In genomic region chr15:102103371-102103946, GRCm38 (mm10) we compare ENCODE assay signal across 9 mouse cellular contexts. TPM values are rescaled to one million over a fixed set of nuclear protein-coding genes. Genes with fewer than 3 reads are reported as not detected.
DNase-seq lines count a peak whose midpoint lies in the region; ATAC-seq and TF ChIP-seq lines count a peak whose summit lies in the region.
"Had no signal": no experiment of that assay in that cellular context is flagged by ENCODE, and none has a peak within 500 bp of the region (broad histone marks: within the 10 kb centered on the region; RNA-seq: fewer than 3 reads in every experiment).

No protein-coding gene starts in this region.

- peak overlapping the region; percentile 30; the same call in 1 of the 2 replicates for H3K9ac ChIP-seq in forebrain, embryonic 16.5 days (replicated peaks; ENCODE audit: low read depth, low read length)
- H3K9ac ChIP-seq in intestine, embryonic 14.5 days (ENCODE audit: low read length), result peak overlapping the region; percentile 59
- H3K9ac ChIP-seq in lung, embryonic 14.5 days, result peak overlapping the region; percentile 64
- H3K9ac ChIP-seq in stomach, embryonic 15.5 days, result peak overlapping the region; percentile 30; the same call in 1 of the 2 replicates

- no peak for TF ChIP-seq CTCF in left cerebral cortex, adult 2 months (IDR thresholded peaks at IDR 0.05)
- TF ChIP-seq CTCF in lung, embryonic 14.5 days (IDR thresholded peaks at IDR 0.05; ENCODE audit: low read depth), result no peak

- peak overlapping the region; percentile 87 for H3K27ac ChIP-seq in left cerebral cortex, adult 2 months
- H3K27ac ChIP-seq in forebrain, embryonic 16.5 days (ENCODE audit: low read length), result peak overlapping the region; percentile 39; the same call in 1 of the 2 replicates
- H3K27ac ChIP-seq in intestine, embryonic 14.5 days (ENCODE audit: low read depth), result peak overlapping the region; percentile 85
- H3K27ac ChIP-seq in lung, embryonic 14.5 days (ENCODE audit: low read depth), result peak overlapping the region; percentile 98
- peak overlapping the region; percentile 98 for H3K27ac ChIP-seq in stomach, embryonic 15.5 days

- H3K27me3 ChIP-seq in forebrain, embryonic 16.5 days (replicated peaks; ENCODE audit: control insufficient read depth, insufficient read depth, low read length), result peaks cover 14% of the 10 kb centered on the region; the same call in 1 of the 2 replicates
- no peaks in the 10 kb centered on the region for H3K27me3 ChIP-seq in intestine, embryonic 14.5 days (replicated peaks; ENCODE audit: control insufficient read depth, insufficient read depth, low read length)
- H3K27me3 ChIP-seq in lung, embryonic 14.5 days (ENCODE audit: insufficient read depth, low read length), result no peaks in the 10 kb centered on the region
- H3K27me3 ChIP-seq in stomach, embryonic 15.5 days (replicated peaks), result no peaks in the 10 kb centered on the region
- H3K27me3 ChIP-seq: Patski had no signal

- H3K36me3 ChIP-seq in forebrain, embryonic 16.5 days (ENCODE audit: control insufficient read depth, insufficient read depth), result no peaks in the 10 kb centered on the region
- H3K36me3 ChIP-seq in intestine, embryonic 14.5 days (ENCODE audit: control insufficient read depth, insufficient read depth, low read length), result peaks cover 24% of the 10 kb centered on the region
- peaks cover 35% of the 10 kb centered on the region for H3K36me3 ChIP-seq in lung, embryonic 14.5 days (ENCODE audit: insufficient read depth)
- H3K36me3 ChIP-seq in stomach, embryonic 15.5 days, result peaks cover 3% of the 10 kb centered on the region

- no peak for ATAC-seq in forebrain, embryonic 16.5 days
- ATAC-seq in intestine, embryonic 14.5 days (replicated peaks; ENCODE audit: low FRiP score, low TSS enrichment, low read depth), result no peak
- ATAC-seq in lung, embryonic 14.5 days (ENCODE audit: insufficient read depth), result peak; percentile 18; the same call in 1 of the 2 replicates
- ATAC-seq in stomach, embryonic 15.5 days (ENCODE audit: insufficient read depth, low FRiP score, low read depth), result no peak
- no peak for ATAC-seq in frontal cortex, adult (ENCODE audit: low TSS enrichment)
- ATAC-seq: Patski had no signal

- peak overlapping the region; percentile 45 for H3K4me3 ChIP-seq in left cerebral cortex, adult 2 months
- peak overlapping the region; percentile 6 for H3K4me3 ChIP-seq in forebrain, embryonic 16.5 days (replicated peaks; ENCODE audit: low read length)
- peak overlapping the region; percentile 54 for H3K4me3 ChIP-seq in intestine, embryonic 14.5 days (ENCODE audit: low read depth, low read length)
- H3K4me3 ChIP-seq in lung, embryonic 14.5 days (ENCODE audit: low read depth, low read length), result peak overlapping the region; percentile 48
- peak overlapping the region; percentile 69 for H3K4me3 ChIP-seq in stomach, embryonic 15.5 days (replicated peaks)

- no peak for DNase-seq in left cerebral cortex, adult 2 months (ENCODE audit: extremely low spot score in 1 of 2, low spot score in 2 of 2)
- no peak for DNase-seq in left cerebral cortex, postnatal 4 days
- peak; percentile 72 for DNase-seq in intestine, embryonic 14.5 days (ENCODE audit: low spot score)
- DNase-seq in lung, embryonic 14.5 days, result peak; percentile 69
- no peak for DNase-seq in thymus, postnatal 10 days (ENCODE audit: low spot score in 2 of 2)

- WGBS in forebrain, embryonic 16.5 days, result 8% methylated on average over 14 of the region's 14 CpGs
- 6% methylated on average over 14 of the region's 14 CpGs for WGBS in intestine, embryonic 14.5 days
- 5% methylated on average over 14 of the region's 14 CpGs for WGBS in lung, embryonic 14.5 days
- 11% methylated on average over 14 of the region's 14 CpGs for WGBS in stomach, embryonic 15.5 days

- peaks cover 38% of the 10 kb centered on the region for H3K4me1 ChIP-seq in forebrain, embryonic 16.5 days (replicated peaks; ENCODE audit: control insufficient read depth, insufficient read depth, low read length)
- peaks cover 64% of the 10 kb centered on the region for H3K4me1 ChIP-seq in intestine, embryonic 14.5 days (replicated peaks; ENCODE audit: control insufficient read depth, insufficient read depth, low read length)
- peaks cover 50% of the 10 kb centered on the region for H3K4me1 ChIP-seq in lung, embryonic 14.5 days (ENCODE audit: insufficient read depth)
- H3K4me1 ChIP-seq in stomach, embryonic 15.5 days, result peaks cover 88% of the 10 kb centered on the region

- no peak overlapping the region for H3K4me2 ChIP-seq in forebrain, embryonic 16.5 days (ENCODE audit: low read length)
- H3K4me2 ChIP-seq in intestine, embryonic 14.5 days (ENCODE audit: low read length), result peak overlapping the region; percentile 80
- peak overlapping the region; percentile 80 for H3K4me2 ChIP-seq in lung, embryonic 14.5 days
- peak overlapping the region; percentile 83 for H3K4me2 ChIP-seq in stomach, embryonic 15.5 days

- no peaks in the 10 kb centered on the region for H3K9me3 ChIP-seq in forebrain, embryonic 16.5 days (ENCODE audit: control insufficient read depth, low read length)
- H3K9me3 ChIP-seq in intestine, embryonic 14.5 days (ENCODE audit: control insufficient read depth, low read length), result no peaks in the 10 kb centered on the region
- H3K9me3 ChIP-seq in lung, embryonic 14.5 days (ENCODE audit: low read depth, low read length), result no peaks in the 10 kb centered on the region
- H3K9me3 ChIP-seq in stomach, embryonic 15.5 days, result no peaks in the 10 kb centered on the region

- intact Hi-C loops in left cerebral cortex, adult 2 months (cut with DNase I), result loop anchor here (5.0 kb wide), 1 partner anchor 119 kb away; no protein-coding TSS in a partner anchor
- intact Hi-C loops in left cerebral cortex, postnatal 4 days (cut with DNase I), result no loop called here

RNA-seq across cellular contexts. Expression of gene Tns2, which starts 3.2 kb away (rescaled TPM):
- total RNA-seq in left cerebral cortex, adult 2 months (2021), result 10 to 100 TPM; 16.4 to 22.8 TPM
- total RNA-seq in left cerebral cortex, postnatal 4 days (2021), result 10 to 100 TPM in 1 of 2 experiments, 1 to 10 TPM in 1; 8.5 to 11.4 TPM
- polyA plus RNA-seq in forebrain, embryonic 16.5 days (2015; fragmentation: Nextera tagmentation; extraction: Ambion mirVana), result 6.9 and 7.7 TPM in 2 replicates
- 41.5 and 48.8 TPM in 2 replicates for polyA plus RNA-seq in intestine, embryonic 14.5 days (2014; fragmentation: Nextera tagmentation; extraction: Ambion mirVana)
- polyA plus RNA-seq in lung, embryonic 14.5 days (2014; fragmentation: Nextera tagmentation; extraction: Ambion mirVana), result 48.3 and 56.9 TPM in 2 replicates
- polyA plus RNA-seq in stomach, embryonic 15.5 days (2015; fragmentation: Nextera tagmentation; extraction: Ambion mirVana), result 34.6 and 34.7 TPM in 2 replicates

RNA-seq across cellular contexts. Expression of gene Eif4b, which starts 29.9 kb away (rescaled TPM):
- total RNA-seq in left cerebral cortex, adult 2 months (2021), result 100 to 1,000 TPM; 163 to 167 TPM
- 100 to 1,000 TPM; 206 to 211 TPM for total RNA-seq in left cerebral cortex, postnatal 4 days (2021)
- 109 and 117 TPM in 2 replicates for polyA plus RNA-seq in forebrain, embryonic 16.5 days (2015; fragmentation: Nextera tagmentation; extraction: Ambion mirVana)
- 141 and 152 TPM in 2 replicates for polyA plus RNA-seq in intestine, embryonic 14.5 days (2014; fragmentation: Nextera tagmentation; extraction: Ambion mirVana)
- polyA plus RNA-seq in lung, embryonic 14.5 days (2014; fragmentation: Nextera tagmentation; extraction: Ambion mirVana), result 134 and 137 TPM in 2 replicates
- 107 and 116 TPM in 2 replicates for polyA plus RNA-seq in stomach, embryonic 15.5 days (2015; fragmentation: Nextera tagmentation; extraction: Ambion mirVana)

RNA-seq across cellular contexts. Expression of gene Spryd3, which starts 32.6 kb away (rescaled TPM):
- total RNA-seq in left cerebral cortex, adult 2 months (2021), result 100 to 1,000 TPM; 152 TPM
- 100 to 1,000 TPM; 115 to 118 TPM for total RNA-seq in left cerebral cortex, postnatal 4 days (2021)
- polyA plus RNA-seq in forebrain, embryonic 16.5 days (2015; fragmentation: Nextera tagmentation; extraction: Ambion mirVana), result 48.2 and 56.4 TPM in 2 replicates
- 14.4 and 16.1 TPM in 2 replicates for polyA plus RNA-seq in intestine, embryonic 14.5 days (2014; fragmentation: Nextera tagmentation; extraction: Ambion mirVana)
- polyA plus RNA-seq in lung, embryonic 14.5 days (2014; fragmentation: Nextera tagmentation; extraction: Ambion mirVana), result 11.5 and 13.6 TPM in 2 replicates
- 25.0 and 25.2 TPM in 2 replicates for polyA plus RNA-seq in stomach, embryonic 15.5 days (2015; fragmentation: Nextera tagmentation; extraction: Ambion mirVana)

RNA-seq across cellular contexts. Expression of gene Igfbp6, which starts 40.7 kb away (rescaled TPM):
- 10 to 100 TPM; 57.4 to 64.8 TPM for total RNA-seq in left cerebral cortex, adult 2 months (2021)
- 1 to 10 TPM; 1.6 to 2.0 TPM for total RNA-seq in left cerebral cortex, postnatal 4 days (2021)
- polyA plus RNA-seq in forebrain, embryonic 16.5 days (2015; fragmentation: Nextera tagmentation; extraction: Ambion mirVana), result 2.2 and 2.4 TPM in 2 replicates
- 8.8 and 10.4 TPM in 2 replicates for polyA plus RNA-seq in intestine, embryonic 14.5 days (2014; fragmentation: Nextera tagmentation; extraction: Ambion mirVana)
- polyA plus RNA-seq in lung, embryonic 14.5 days (2014; fragmentation: Nextera tagmentation; extraction: Ambion mirVana), result 6.8 and 7.2 TPM in 2 replicates
- polyA plus RNA-seq in stomach, embryonic 15.5 days (2015; fragmentation: Nextera tagmentation; extraction: Ambion mirVana), result 13.2 and 18.2 TPM in 2 replicates

RNA-seq across cellular contexts. Expression of gene Soat2, which starts 46.9 kb away (rescaled TPM):
- total RNA-seq in left cerebral cortex, adult 2 months (2021), result under 1 TPM in 1 of 2 experiments, not detected in 1; 0.26 TPM
- total RNA-seq in left cerebral cortex, postnatal 4 days (2021), result not detected
- not detected in 2 replicates for polyA plus RNA-seq in forebrain, embryonic 16.5 days (2015; fragmentation: Nextera tagmentation; extraction: Ambion mirVana)
- polyA plus RNA-seq in intestine, embryonic 14.5 days (2014; fragmentation: Nextera tagmentation; extraction: Ambion mirVana), result 3.0 and 4.7 TPM in 2 replicates
- 0.16 and 0.19 TPM in 2 replicates for polyA plus RNA-seq in lung, embryonic 14.5 days (2014; fragmentation: Nextera tagmentation; extraction: Ambion mirVana)
- 5.9 and 6.2 TPM in 2 replicates for polyA plus RNA-seq in stomach, embryonic 15.5 days (2015; fragmentation: Nextera tagmentation; extraction: Ambion mirVana)

Comparison
In these comparisons a context has a peak if more than half of its experiments do, and no peak if none do; other contexts are left out.
1. DNase-seq: peak in intestine, embryonic 14.5 days (single experiment) and lung, embryonic 14.5 days (single experiment); none in left cerebral cortex, adult 2 months (0 of 2), left cerebral cortex, postnatal 4 days (single experiment) and thymus, postnatal 10 days (0 of 2).
2. H3K27ac ChIP-seq: peak in every context shown above with its lines; median percentile 98 in lung, embryonic 14.5 days; 98 in stomach, embryonic 15.5 days; 87 in left cerebral cortex, adult 2 months; 85 in intestine, embryonic 14.5 days; 39 in forebrain, embryonic 16.5 days.
3. H3K4me3 ChIP-seq: peak in every context shown above with its lines; median percentile 69 in stomach, embryonic 15.5 days; 54 in intestine, embryonic 14.5 days; 48 in lung, embryonic 14.5 days; 45 in left cerebral cortex, adult 2 months; 6 in forebrain, embryonic 16.5 days.
4. Peak in every context shown above with its lines, with median percentiles within 50 percentile points of each other: H3K9ac ChIP-seq.